In genomic region chr10:127668093-127669050, GRCm38 (mm10) we compare ENCODE assay signal across 8 mouse cellular contexts. TPM values are rescaled to one million over a fixed set of nuclear protein-coding genes. Genes with fewer than 3 reads are reported as not detected.
A peak's percentile ranks its signal among the peaks of the same experiment; 100 is the strongest.
DNase-seq lines count a peak whose midpoint lies in the region; ATAC-seq and TF ChIP-seq lines count a peak whose summit lies in the region.

Gene Nab2 (minus strand): TSS chr10:127668568.

- peaks cover 36% of the 10 kb centered on the region for H3K4me1 ChIP-seq in limb, embryonic 14.5 days (ENCODE audit: control insufficient read depth, insufficient read depth, low read length)
- peaks cover 34% of the 10 kb centered on the region for H3K4me1 ChIP-seq in midbrain, embryonic 15.5 days

- no peak for ATAC-seq in frontal cortex, adult (ENCODE audit: low TSS enrichment)
- peak; percentile 32 for ATAC-seq in limb, embryonic 14.5 days (ENCODE audit: low FRiP score, low read depth)
- 0 out of 2 replicates have a peak, but pooled peaks have one; percentile 31 for ATAC-seq in midbrain, embryonic 15.5 days (replicated peaks)

- peak; percentile 55; the same call in 1 of the 2 replicates for TF ChIP-seq POLR2A in limb, embryonic 14.5 days (IDR thresholded peaks at IDR 0.05; ENCODE audit: borderline replicate concordance, extremely low read depth, insufficient read depth, insufficient read length)

- H3K9ac ChIP-seq in limb, embryonic 14.5 days (ENCODE audit: low read depth, low read length, severe bottlenecking) = peak within 1 kb of the TSS; percentile 79
- H3K9ac ChIP-seq in midbrain, embryonic 15.5 days = 0 out of 2 replicates have a peak within 1 kb of the TSS, but pooled peaks have one; percentile 16

- peak within 1 kb of the TSS; percentile 55 for H3K4me3 ChIP-seq in limb, embryonic 14.5 days (replicated peaks; ENCODE audit: low read length)
- peak within 1 kb of the TSS; percentile 56 for H3K4me3 ChIP-seq in midbrain, embryonic 15.5 days

- DNase-seq in frontal cortex, adult 2 months (ENCODE audit: extremely low spot score in 1 of 2, low spot score in 1 of 2) = peak in 1 of 2 experiments; percentile 91
- peak; percentile 68 for DNase-seq in embryo, embryonic 10.5 days (ENCODE audit: low spot score)
- peak; percentile 99 for DNase-seq in heart, adult 11 months
- peak; percentile 77 for DNase-seq in kidney, adult 11 months
- peak; percentile 82 for DNase-seq in limb, embryonic 14.5 days (ENCODE audit: low spot score)
- DNase-seq in spleen, postnatal 36 days (ENCODE audit: low spot score in 2 of 2) = peak; percentile 86 to 88

- peak within 1 kb of the TSS; percentile 98 for H3K27ac ChIP-seq in limb, embryonic 14.5 days (replicated peaks; ENCODE audit: low read depth, low read length)
- H3K27ac ChIP-seq in midbrain, embryonic 15.5 days = peak within 1 kb of the TSS; percentile 55; the same call in 1 of the 2 replicates

- no peaks in the 10 kb centered on the region for H3K9me3 ChIP-seq in limb, embryonic 14.5 days (ENCODE audit: control insufficient read depth, low read length)
- H3K9me3 ChIP-seq in midbrain, embryonic 15.5 days = no peaks in the 10 kb centered on the region

- peak within 1 kb of the TSS; percentile 54 for H3K4me2 ChIP-seq in limb, embryonic 14.5 days (replicated peaks; ENCODE audit: low read depth, low read length, severe bottlenecking)
- peak within 1 kb of the TSS; percentile 93 for H3K4me2 ChIP-seq in midbrain, embryonic 15.5 days

- H3K36me3 ChIP-seq in limb, embryonic 14.5 days (ENCODE audit: control insufficient read depth, insufficient read depth, low read length) = peaks cover 16% of the 10 kb centered on the region
- H3K36me3 ChIP-seq in midbrain, embryonic 15.5 days (replicated peaks) = no peaks in the 10 kb centered on the region

- WGBS in limb, embryonic 14.5 days = under 1% methylated on average over 39 of the region's 40 CpGs
- WGBS in midbrain, embryonic 15.5 days = 2% methylated on average over 40 of the region's 40 CpGs

- H3K27me3 ChIP-seq in limb, embryonic 14.5 days (ENCODE audit: control insufficient read depth, insufficient read depth, low read length) = no peaks in the 10 kb centered on the region
- H3K27me3 ChIP-seq in midbrain, embryonic 15.5 days (replicated peaks) = peaks cover 38% of the 10 kb centered on the region

RNA-seq across cellular contexts. Expression of gene Nab2, which starts in this region (rescaled TPM):
- polyA plus RNA-seq in frontal cortex, adult 2 months (2012; rRNA removed) = 38.2 and 46.1 TPM in 2 replicates
- polyA plus RNA-seq in limb, embryonic 14.5 days (2012; rRNA removed) = 64.5 and 68.3 TPM in 2 replicates
- polyA plus RNA-seq in limb, embryonic 14.5 days (2014; fragmentation: Nextera tagmentation; extraction: Ambion mirVana) = 16.4 and 19.9 TPM in 2 replicates
- polyA plus RNA-seq in midbrain, embryonic 15.5 days (2015; fragmentation: Nextera tagmentation; extraction: Ambion mirVana) = 1.9 and 2.6 TPM in 2 replicates
